Mouse (Mus musculus) spleen, embryonic (tissue): ENCODE measurements around the gene Gm9945.

Source experiments
- CTCF ChIA-PET: fragments of 350-600 bp; sonication (Branson Sonifier 250); formaldehyde crosslinking; loops from one replicate; lab custom pipeline; 2022; lab: Charles Lee

The Gm9945 gene

DNA sequence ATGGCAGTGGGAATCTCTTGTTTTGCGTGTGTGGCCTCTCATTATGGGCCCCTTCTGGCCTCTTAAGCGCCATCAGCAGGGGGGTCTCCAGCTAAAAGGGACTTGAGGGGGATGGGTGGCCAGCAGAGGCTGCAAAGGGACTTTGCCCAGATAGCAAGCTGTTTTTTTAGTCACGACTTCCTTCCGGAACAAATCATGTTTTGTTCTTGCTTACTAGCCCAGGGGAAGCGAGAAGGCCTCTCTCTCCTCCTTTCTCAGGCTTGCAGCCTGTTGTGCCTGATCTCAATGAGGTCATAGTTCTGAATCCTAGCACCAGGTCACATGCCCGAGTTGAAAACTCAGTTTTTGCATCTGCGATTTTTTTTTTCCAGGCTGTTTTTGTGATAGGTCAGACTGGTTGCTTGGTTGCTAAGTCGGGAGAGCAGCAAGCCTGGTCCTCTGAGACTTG is 12.0 kb downstream of the Gm9945 start:
- CTCF ChIA-PET: no interaction called here

DNA sequence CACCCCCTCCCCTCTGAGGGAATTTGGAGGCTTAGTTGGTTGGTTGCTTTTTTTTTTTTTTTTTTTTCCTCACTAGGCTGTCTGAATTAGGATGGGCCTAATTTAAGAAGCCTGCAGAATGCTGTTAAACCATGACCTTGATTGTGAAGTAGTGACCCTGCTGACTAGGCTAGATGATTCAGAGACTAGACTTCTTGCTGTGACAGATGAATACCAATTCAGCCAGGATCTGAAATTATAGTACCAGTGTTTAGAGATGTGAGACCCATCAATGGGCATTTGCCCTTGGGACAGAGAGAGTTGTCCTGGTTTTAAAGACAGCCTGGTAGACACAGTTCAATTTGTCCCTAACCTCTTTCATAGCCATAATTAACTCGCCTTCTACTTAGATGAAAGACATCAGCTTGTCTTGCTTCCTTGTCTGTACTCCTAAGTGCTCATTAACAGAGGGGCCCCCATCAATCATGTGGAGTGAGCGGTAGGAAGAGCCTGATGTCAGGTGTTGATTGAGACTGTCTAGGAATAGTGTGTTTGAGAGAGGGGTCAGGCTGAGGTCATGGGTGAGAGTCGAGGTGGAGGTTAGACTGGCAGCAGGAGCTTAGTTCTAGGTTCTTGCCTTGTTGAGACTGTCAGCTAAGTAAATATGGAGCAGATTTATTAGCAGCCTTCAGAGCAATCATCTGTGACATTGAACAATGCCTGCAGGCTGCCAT is 13.4 kb downstream of the Gm9945 start:
- CTCF ChIA-PET: no interaction called here

DNA sequence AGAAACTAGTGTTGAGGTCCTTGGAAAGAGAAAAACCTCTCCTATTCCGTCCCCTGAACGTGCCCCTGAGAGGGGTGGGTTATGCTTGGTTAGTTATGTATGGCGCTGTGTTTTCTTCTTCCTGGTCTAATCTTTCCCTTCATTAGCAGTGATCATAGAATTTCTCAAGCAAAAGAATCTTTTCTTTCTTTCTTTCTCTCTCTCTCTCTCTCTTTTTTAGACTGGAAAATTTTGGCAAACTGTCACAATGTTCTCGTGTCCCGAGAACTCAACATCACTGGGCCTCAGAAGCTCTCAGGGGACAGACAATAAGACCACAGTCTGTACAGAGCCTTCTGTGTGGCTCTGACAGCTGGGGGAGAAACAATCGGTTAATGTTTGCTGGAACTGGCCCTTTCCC is 15.5 kb downstream of the Gm9945 start:
- CTCF ChIA-PET: no interaction called here

DNA sequence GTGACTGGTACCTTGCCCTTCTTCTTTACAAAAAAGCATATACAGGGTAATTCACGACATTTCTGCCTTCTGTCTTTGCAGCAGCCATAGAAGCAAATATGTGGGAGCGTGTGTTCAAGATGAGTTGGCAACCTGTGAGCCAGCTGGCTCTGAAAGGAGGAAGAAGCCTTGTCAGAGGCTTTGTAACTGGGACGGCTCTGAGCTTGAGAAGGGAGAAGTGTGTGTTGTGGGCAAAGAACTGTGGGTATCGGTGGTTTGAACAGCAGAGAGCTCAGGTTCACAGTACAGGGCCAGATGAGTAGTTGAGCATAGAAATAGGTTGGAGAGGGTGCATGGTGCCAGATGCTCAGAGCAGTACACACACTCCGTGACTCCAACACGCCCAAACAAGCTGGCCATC is 17.0 kb downstream of the Gm9945 start:
- CTCF ChIA-PET: interaction anchor here (0.7 kb wide), 1 partner anchor 40 kb away, joined by 3 read pairs; no protein-coding TSS in a partner anchor

DNA sequence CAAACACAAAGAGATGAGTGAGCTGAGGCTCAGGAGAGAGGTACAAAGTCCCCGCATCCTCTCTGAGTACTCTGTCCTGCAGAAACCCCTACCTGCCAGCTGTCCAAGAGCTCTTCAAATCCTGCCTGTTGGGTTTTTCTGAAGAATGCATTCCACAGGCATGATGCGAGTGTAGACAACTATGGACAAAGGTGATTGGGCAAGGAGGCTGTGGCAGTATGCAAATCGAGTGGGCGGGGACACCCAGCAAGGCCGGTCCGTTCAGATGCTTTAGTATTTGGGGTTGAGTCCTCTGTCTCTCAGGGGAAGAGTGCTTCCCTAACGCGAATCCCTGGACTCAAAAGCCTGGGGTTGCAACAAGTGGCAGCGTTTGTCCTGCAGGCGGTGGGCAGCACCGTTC is 20.6 kb downstream of the Gm9945 start:
- CTCF ChIA-PET: no interaction called here

DNA sequence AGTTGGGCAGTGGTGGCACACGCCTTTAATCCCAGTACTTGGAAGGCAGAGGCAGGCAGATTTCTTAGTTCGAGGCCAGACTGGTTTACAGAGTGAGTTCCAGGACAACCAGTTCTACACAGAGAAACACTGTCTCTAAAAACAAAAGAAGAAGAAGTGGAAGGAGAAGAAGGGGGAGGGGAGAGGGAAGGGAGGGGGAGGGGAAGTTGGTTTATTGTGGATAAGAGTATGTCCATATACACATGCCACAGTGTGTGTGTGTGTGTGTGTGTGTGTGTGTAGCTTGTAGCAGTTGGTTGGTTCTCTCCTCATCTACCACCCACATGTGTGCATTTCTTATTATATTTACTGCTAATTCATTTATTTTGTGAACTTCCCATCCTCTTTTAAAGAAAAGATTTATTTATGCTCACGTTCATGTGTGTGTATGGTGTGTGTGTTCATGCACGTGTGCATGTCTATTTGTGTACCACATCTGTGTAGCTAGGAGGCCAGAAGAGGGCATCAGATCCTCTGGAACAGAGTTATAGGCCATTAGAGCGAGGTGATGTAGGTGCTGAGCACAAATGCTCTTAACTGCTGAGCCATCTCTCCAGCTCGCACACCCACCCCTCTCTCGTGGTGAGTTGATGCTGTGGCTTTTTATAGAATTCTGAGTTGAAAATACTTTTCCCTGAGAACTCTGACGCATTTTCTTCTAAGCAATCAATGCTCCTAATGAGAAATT is 22.2 kb downstream of the Gm9945 start:
- CTCF ChIA-PET: no interaction called here

DNA sequence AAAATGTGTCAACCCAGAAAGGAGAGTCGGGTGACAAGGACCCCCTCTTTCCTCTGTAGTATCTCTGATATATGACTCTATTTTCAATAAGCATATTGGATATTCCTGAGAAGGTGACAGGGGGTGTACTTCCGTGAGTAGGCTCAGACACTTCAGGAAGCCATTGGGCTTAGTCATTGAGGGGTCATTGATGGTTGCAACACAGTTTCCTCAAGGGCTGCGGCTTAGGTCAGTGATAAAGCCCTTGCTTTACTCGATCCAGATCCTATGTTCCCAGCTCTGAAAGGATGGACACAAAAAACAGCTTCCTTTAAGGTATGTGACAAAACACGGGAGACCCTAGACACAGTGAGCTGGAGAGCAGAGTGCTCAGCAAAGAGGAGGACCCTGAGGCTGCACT is 23.8 kb downstream of the Gm9945 start:
- CTCF ChIA-PET: no interaction called here

DNA sequence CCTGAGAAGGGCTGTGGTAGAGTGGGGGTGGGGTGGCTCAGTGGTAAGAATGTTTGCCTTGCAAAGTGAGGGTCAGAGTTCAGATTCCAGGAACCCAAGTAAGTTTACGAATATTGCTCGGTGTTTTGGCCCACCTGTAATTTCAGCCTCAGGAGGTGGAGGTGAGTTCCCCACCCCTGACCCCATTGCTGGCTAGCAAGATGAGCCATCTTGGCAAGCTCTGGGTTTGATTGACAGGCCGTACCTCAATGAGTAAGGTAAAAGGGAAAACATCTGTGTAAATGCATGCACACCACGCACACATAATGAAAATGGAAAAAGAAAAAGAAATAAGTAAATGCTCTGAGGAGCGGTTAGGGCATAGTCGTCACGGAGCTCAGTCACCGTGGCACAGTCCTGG is 24.4 kb downstream of the Gm9945 start:
- CTCF ChIA-PET: interaction anchor here (0.5 kb wide), 1 partner anchor 177 kb away, joined by 4 read pairs; no protein-coding TSS in a partner anchor

DNA sequence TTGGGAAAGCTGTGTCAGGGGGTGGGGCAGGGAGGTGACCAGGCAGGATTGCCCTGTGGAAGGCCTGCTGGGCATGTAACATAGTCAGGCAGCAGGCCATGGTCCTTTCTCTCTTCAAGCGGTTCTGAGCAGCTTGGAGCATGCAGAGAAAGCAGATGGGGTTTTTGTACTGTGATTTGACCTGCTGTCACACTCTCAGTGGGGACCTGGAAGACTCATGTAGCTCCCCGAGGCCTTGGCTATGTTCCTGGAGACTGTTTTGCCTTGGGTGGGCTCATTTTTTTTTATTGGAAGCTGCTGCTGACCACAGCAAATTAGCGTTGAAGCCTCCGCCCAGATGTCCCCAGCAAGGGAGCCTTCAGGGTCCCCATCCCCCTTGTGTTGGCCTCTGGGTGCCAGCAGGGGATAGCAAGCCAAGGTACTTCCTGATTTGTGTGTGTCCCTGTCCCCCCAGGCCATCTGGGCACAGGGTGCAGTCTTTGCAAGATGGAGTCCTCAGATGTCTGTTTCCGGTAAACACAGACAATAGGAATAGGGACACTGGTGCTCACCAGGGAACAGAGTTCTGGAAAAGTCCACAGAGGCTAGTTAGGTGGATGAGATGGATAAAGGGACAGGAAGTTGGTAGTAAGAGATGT is 25.2 kb downstream of the Gm9945 start:
- CTCF ChIA-PET: no interaction called here

DNA sequence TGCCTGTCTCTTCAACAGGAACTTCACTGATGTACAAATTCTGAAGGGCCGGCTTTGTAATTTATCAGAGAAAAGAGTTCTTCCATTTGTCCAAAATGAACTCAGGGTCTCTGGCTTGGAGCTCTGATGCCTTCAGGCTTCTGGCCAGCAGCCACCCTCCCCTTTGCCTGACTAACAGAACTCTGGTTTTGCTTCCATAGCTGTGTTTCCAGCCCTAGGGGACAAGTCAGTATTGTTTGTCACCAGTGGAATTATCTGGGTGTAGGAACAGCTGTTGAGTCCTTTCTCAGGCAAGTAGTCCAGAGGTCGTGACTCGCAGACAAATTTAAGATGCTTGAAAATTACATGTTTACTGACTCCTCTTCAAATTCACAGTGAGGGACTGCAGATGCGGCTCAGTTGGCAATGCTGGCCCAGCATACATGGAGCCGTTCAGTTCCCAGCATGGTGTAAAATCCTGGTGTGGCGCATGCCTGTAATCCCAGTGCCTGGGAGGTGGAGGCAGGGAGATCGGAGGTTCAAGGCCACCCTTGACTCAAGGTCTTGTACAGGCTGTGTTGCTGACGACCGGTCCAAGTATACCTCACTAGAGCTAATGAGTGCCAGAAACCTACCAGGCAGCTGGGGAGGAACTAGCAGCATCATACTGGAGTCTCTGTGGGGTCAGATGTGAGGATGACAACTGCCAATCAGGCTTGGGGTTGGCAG is 27.3 kb downstream of the Gm9945 start:
- CTCF ChIA-PET: no interaction called here

DNA sequence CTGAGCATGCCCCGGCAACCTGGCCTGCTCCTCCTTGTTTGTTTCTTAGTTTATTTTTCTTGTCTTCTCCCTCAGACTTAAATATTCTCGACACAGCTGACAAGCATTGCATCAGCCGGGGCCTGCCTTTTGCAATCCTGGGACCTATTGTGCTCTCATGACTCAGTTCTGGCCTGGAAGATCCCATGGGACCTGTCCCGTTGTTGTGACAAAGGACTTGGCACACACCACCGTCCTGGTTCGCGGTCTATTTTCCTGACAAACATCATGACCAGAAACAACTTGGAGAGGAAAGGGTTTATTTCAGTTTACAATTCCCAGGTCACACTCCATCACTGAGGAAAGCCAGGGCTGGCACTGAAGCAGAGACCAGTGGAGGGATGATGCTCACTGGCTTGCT is 28.2 kb downstream of the Gm9945 start:
- CTCF ChIA-PET: no interaction called here

DNA sequence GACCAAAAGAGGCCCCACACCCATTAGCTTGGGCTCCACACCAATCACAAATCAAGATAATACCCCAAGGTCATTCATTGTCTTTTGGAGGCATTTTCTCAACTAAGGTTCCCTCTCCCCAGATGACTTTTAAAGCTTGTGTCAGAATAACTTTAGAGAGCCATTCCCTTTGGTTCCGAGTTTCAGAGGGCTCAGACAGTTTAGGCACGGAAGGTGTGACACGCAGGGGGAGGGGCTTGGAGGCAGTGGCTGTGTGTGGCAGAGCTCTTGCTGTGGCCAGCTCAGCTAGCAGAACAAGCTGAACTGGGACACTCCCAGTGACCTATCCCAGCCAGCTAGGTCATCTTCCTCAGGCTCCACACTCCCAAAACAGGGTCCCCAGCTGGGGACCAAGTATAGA is 28.6 kb downstream of the Gm9945 start:
- CTCF ChIA-PET: no interaction called here

DNA sequence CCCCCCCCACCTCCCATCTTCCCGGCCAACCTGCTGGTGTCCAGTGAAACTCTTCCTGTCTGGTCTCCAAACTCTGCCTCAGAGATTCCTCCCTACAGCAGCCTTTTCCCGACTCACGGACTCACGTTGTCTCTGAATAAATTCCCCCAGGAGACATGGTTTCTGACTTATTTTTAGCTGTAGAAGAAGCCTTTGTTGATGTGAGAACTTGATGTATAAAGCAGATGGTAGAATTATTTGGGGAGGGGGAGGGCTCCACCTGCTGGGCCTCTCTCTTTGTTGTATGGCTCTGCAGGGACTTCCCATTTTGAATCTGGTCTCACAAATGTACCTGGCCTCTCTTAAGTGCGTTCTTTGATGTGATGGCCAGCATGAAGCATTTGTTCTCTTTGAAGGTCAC is 30.4 kb downstream of the Gm9945 start:
- CTCF ChIA-PET: interaction anchor here (0.5 kb wide), 1 partner anchor 256 kb away, joined by 6 read pairs; no protein-coding TSS in a partner anchor

DNA sequence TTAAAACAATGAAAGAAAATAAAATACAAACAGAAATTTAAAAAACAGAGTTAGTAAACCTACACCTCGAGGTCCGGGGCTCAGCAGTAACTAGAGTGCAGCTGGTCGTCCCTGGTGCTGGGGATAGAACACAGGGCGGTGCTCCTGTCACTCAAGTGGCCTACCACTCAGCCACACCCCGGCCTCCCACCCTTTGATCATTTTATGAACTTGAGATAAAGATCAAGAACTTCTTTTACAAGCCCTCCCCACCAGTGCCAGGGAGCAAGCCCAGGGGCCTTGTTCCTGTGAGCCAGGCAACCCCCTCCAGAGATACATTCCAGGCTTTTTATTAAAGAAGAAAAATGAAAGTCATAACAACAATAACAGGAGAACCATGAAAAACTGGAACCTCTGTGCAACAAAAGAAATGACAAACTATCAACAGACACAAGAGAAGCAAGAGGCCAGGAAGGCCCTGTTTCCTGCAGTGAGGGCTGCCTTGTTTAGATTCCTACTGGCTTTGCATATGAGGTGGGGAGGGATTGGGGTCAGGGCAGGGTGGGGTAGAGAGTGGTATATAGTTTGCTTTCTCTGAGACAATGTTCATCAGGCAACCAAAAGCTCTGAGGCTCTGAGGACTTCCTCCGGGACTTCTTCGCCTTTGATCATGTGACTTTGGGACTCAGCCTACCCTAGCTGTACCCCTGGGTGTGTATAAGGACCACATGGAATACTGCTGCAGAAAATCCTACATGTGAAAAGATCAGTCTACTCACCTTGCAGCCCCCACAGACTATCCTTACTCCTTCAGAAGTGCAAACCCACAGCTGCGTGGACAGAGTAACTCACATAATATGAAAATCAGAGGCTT is 37.0 kb downstream of the Gm9945 start:
- CTCF ChIA-PET: no interaction called here

DNA sequence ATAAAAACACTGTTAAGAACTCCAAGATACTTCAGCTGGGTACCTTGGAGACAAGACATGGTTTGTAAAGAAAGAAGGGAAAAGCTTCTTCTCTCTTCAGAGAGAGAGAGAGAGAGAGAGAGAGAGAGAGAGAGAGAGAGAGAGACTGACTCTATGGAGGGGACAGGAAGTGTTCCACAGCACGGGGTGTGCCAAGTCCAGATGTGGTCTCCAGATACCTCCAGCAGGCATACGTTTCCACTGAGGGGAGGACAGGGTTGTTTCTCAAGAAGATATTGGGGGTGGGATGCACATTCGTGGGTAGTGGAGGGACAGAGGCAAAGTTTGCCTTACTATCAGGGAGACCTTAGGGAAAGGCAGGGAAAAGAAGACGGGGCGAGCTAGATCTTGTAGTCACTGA is 38.8 kb downstream of the Gm9945 start:
- CTCF ChIA-PET: no interaction called here

DNA sequence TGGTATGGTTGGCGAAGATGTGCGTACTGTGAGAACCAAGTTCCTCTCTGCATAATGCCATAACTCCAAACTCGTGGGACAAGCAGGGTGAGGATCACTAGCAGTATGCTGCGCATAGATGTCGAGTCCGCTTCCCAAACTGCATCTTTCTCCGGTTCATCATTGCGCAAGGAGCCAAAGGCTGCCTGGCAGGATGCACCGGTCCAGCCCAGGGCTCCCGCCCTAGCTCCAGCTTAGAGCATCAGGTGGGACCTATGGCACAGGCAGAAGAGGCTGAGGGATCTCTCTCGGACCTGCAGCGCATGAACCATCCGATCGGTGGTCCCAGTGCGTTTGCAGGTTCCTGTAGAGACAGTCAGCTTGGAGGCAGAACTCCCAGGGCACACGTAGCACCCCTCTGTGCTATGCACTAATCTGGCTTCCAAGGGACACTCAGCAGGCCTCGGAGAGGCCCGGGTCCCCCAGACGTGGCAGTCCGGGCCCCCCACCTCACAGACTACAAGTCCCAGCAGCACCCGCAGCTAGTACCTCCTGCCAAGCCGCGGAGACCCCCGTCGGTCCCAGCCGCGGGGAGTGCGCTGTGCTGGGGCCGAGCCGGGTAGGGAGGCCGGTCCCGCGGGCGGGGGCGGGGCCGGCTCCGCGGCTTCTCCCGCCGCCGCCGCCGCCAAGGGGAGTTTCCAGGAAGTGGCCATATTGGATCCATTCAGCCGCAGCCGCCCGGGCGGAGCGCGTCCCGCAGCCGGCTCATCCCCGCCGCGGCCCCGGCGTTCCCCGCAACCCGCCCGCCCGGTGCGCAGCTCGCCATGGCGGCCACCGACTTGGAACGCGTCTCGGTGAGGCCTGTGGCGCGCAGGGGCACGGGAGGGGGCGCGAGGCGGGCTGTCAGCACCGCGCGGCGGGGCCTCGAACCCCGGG is 39.5 kb downstream of the Gm9945 start, which contains the start of gene Sept8:
TSS of gene Sept8 (plus strand) at position 51 of the 915 bp plus-strand sequence.
- CTCF ChIA-PET: no interaction called here

DNA sequence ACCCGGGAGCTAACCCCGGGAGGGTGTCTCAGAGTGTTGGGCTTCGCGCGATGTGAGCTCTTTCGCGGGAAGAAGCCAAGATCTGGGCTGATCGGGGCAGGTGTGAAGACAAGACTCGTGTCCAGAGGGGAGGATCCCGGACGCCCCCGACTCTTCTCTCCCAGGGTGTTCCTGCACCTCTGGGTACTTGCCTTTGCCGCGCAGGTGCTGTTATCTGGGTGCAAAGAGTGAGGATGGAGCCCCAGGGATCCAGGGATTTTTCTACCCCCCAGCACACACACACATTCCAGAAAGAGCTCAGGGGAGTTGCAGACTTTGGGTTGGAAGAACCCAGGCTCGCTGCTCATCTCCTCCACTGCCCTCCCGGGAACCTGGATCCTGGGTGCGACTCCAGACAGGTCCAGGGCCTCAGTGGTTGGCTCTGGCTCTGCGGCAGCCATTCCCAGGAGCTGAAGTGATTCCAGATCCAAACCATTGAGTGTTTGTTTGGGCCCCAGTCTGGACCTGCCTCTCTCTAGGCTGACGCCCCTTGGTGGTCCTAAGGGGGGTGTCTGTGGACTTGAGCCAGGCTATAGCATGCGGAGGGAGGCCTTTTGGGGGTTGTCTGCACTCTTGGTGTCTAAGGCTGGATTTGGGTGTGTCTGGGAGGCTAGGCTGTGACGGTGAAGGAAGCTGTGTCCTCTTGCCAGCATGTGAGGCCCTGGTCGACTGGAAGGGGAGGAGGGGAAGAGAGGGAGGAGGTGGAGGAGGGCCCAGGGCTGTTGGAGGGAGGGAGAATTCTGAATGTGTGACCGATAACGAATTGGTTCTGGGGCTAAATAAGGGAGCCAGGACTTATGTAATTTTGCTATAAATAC is 40.4 kb downstream of the Gm9945 start:
- CTCF ChIA-PET: no interaction called here

DNA sequence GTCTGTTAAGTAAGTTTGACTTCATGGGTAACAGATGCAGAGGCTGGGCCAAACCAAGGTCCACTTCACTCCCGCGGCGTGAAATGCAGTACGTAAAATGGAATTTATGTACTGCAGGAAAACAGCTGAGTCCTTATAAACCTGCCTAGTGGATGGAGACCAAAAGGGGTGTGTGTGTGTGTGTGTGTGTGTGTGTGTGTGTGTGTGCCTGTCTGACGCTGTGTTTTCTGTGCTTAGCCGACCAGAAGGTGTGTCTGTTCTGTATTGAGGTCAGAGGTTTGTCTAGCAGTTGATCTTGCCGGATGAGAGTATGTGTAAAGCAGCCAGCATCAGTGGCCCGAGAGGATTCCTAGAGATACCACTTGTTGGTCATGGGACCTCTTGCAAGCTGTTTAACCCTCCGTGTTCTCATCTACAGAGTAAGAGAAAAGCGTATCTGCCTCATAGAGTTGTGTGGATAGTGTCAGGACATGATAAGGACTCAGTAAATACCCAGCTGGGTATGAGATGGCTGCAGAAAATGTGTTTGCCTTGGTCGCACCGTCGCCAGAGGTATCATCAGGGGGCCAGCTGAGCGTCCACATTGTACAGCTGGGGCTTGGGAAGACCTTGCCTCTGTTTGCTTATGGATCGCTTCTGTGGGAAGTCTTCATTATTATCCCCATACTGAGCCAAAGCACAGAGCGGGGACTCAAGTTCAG is 41.3 kb downstream of the Gm9945 start:
- CTCF ChIA-PET: no interaction called here

DNA sequence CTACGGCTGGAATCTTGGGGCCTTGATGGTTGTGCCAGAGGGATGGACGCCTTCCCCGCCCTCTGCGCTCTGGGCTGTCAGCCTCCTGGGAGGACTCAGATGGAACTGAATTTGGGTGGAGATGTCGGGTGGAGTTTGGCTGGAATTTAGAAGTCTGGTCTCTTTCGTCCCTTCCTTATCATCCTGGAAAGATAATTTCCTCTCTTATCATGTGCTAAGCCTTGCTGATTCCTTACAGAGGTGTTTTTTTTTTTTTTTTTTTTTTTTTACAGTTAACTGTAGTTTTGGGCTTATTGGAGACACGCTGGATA is 41.8 kb downstream of the Gm9945 start:
- CTCF ChIA-PET: no interaction called here
